Mouse (Mus musculus): Measurements from ENCODE around the gene Olfr341. TPM values are rescaled to one million over a fixed set of nuclear protein-coding genes. Genes with fewer than 3 reads are reported as not detected.

Olfr341 gene
- not detected for polyA plus RNA-seq (2014; fragmentation: Illumina TruSeq; extraction: RNeasy Lipid Tissue Mini Kit (QIAGEN cat#74804); ENCODE audit: low read depth, low replicate concordance)

GRCm38 (mm10) chr2:36482368-36482767 lies at the start of gene Olfr341:
TSS of gene Olfr341 (minus strand) at chr2:36482468.

GRCm38 (mm10) chr2:36524698-36525097 lies 42.4 kb upstream of the Olfr341 start, which contains the start of gene Olfr342:
TSS of gene Olfr342 (plus strand) at chr2:36524998.

GRCm38 (mm10) chr2:36452287-36452686 lies 30.0 kb downstream of the Olfr341 start, which contains the start of gene Olfr340:
TSS of gene Olfr340 (plus strand) at chr2:36452587.

Other genes starting within 250 kb of the Olfr341 start
- not detected for gene Olfr338, start 108.9 kb downstream of the Olfr341 start, polyA plus RNA-seq (2014; fragmentation: Illumina TruSeq; extraction: RNeasy Lipid Tissue Mini Kit (QIAGEN cat#74804); ENCODE audit: low read depth, low replicate concordance)
- gene Olfr339, start 63.5 kb downstream of the Olfr341 start, polyA plus RNA-seq (2014; fragmentation: Illumina TruSeq; extraction: RNeasy Lipid Tissue Mini Kit (QIAGEN cat#74804); ENCODE audit: low read depth, low replicate concordance): not detected
- not detected for gene Olfr340, start 29.9 kb downstream of the Olfr341 start, polyA plus RNA-seq (2014; fragmentation: Illumina TruSeq; extraction: RNeasy Lipid Tissue Mini Kit (QIAGEN cat#74804); ENCODE audit: low read depth, low replicate concordance)
- gene Olfr342, start 42.5 kb upstream of the Olfr341 start, polyA plus RNA-seq (2014; fragmentation: Illumina TruSeq; extraction: RNeasy Lipid Tissue Mini Kit (QIAGEN cat#74804); ENCODE audit: low read depth, low replicate concordance): not detected
- gene Olfr344, start 84.2 kb upstream of the Olfr341 start, polyA plus RNA-seq (2014; fragmentation: Illumina TruSeq; extraction: RNeasy Lipid Tissue Mini Kit (QIAGEN cat#74804); ENCODE audit: low read depth, low replicate concordance): not detected
- gene Olfr345, start 157.6 kb upstream of the Olfr341 start, polyA plus RNA-seq (2014; fragmentation: Illumina TruSeq; extraction: RNeasy Lipid Tissue Mini Kit (QIAGEN cat#74804); ENCODE audit: low read depth, low replicate concordance): not detected
- not detected for gene Olfr346, start 203.3 kb upstream of the Olfr341 start, polyA plus RNA-seq (2014; fragmentation: Illumina TruSeq; extraction: RNeasy Lipid Tissue Mini Kit (QIAGEN cat#74804); ENCODE audit: low read depth, low replicate concordance)
- gene Olfr347, start 249.4 kb upstream of the Olfr341 start, polyA plus RNA-seq (2014; fragmentation: Illumina TruSeq; extraction: RNeasy Lipid Tissue Mini Kit (QIAGEN cat#74804); ENCODE audit: low read depth, low replicate concordance): not detected

Data from adrenal gland, adult 10 weeks (tissue).